Mouse (Mus musculus): ENCODE measurements around the gene Slc17a7. TPM values are rescaled to one million over a fixed set of nuclear protein-coding genes. Genes with fewer than 3 reads are reported as not detected.
"Not testable (repeated sequence)": the region's sequence is repeated elsewhere in the genome, so short reads cannot be mapped to it uniquely, and the experiment has no call there.

Gene Slc17a7
- polyA plus RNA-seq, 1 experiment from 2014 or later: 1.2 TPM

DNA sequence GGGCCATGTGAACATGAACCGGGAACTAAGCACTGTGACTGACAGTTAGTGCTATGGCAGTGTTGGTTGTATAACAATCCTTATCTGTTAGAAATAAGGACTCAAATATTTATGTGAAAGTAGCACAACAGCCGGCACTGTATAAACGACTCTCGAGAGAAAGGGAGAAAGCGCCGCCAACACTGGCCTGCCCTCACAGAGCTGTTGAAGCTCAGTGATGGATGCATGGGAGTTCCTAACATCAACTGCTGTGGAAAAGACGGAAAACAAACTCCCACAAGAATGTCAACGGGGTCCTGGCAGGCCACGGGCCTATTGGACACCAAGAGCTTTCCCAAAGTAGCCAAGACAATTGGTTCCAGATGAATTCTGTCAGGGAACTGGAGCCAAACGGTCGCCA is 12.4 kb upstream of the Slc17a7 start:
- peak overlapping the region; percentile 52; the same call in 1 of the 2 replicates for H3K27ac ChIP-seq
- 72% methylated on average over 11 of the region's 11 CpGs for WGBS
- H3K36me3 ChIP-seq (replicated peaks): peaks cover 20% of the 10 kb centered on the region
- H3K27me3 ChIP-seq (ENCODE audit: poor library complexity, severe bottlenecking): no peaks in the 10 kb centered on the region
- peaks cover 45% of the 10 kb centered on the region for H3K4me1 ChIP-seq
- H3K9me3 ChIP-seq: no peaks in the 10 kb centered on the region
- DNase-seq (ENCODE audit: extremely low spot score, low spot score): no peak
- H3K4me3 ChIP-seq: no peak overlapping the region

DNA sequence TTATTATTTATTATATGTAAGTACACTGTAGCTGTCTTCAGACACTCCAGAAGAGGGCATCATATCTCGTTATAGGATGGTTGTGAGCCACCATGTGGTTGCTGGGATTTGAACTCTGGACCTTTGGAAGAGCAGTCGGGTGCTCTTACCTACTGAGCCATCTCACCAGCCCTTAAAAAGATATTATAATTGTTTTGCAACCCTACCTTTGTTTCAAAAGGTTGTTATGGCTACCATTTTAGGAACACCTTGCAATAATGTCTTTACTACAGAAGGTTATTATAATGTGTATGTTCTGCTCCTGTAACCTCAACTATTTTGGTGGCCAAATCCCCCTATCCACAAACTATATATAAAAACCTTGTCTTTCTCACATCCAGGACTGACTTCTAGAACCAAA is 10.7 kb upstream of the Slc17a7 start:
- Histone ChIP-seq H3K36me3 (replicated peaks) (peaks cover 17% of the 10 kb centered on the region), H3K4me3 (peak overlapping the region; percentile 74; the same call in 1 of the 2 replicates), H3K4me1 (peaks cover 45% of the 10 kb centered on the region)
- DNase-seq (ENCODE audit: extremely low spot score, low spot score); H3K27ac ChIP-seq; H3K9me3 ChIP-seq; H3K27me3 ChIP-seq (ENCODE audit: poor library complexity, severe bottlenecking): not testable (repeated sequence)
- WGBS: 91% methylated on average over 2 of the region's 2 CpGs

DNA sequence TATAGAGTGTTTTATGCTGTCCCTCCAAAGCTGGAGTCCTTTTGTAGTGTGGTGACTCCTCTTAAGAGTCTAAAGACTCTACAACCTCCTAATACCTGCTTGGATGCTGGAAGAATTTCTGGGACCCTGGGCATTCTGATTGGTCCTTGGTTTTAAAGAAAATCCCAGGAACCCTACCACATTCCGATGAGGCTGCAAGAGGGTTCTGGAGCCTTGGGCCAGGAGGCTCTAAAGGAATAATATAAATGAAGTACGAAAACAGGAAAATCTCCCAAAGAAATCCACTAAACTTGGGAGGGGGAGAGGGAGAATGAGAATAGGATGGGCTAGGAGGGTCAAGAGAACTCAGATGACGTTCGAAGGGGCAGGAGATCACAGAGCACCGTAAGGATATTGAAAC is 10.2 kb upstream of the Slc17a7 start:
- Histone ChIP-seq H3K27me3 (ENCODE audit: poor library complexity, severe bottlenecking) (no peaks in the 10 kb centered on the region), H3K4me1 (peaks cover 45% of the 10 kb centered on the region), H3K4me3 (peak overlapping the region; percentile 74), H3K27ac (peak overlapping the region; percentile 98), H3K9me3 (no peaks in the 10 kb centered on the region), H3K36me3 (replicated peaks) (peaks cover 18% of the 10 kb centered on the region)
- no peak for DNase-seq (ENCODE audit: extremely low spot score, low spot score)
- 2% methylated on average over 5 of the region's 5 CpGs for WGBS

DNA sequence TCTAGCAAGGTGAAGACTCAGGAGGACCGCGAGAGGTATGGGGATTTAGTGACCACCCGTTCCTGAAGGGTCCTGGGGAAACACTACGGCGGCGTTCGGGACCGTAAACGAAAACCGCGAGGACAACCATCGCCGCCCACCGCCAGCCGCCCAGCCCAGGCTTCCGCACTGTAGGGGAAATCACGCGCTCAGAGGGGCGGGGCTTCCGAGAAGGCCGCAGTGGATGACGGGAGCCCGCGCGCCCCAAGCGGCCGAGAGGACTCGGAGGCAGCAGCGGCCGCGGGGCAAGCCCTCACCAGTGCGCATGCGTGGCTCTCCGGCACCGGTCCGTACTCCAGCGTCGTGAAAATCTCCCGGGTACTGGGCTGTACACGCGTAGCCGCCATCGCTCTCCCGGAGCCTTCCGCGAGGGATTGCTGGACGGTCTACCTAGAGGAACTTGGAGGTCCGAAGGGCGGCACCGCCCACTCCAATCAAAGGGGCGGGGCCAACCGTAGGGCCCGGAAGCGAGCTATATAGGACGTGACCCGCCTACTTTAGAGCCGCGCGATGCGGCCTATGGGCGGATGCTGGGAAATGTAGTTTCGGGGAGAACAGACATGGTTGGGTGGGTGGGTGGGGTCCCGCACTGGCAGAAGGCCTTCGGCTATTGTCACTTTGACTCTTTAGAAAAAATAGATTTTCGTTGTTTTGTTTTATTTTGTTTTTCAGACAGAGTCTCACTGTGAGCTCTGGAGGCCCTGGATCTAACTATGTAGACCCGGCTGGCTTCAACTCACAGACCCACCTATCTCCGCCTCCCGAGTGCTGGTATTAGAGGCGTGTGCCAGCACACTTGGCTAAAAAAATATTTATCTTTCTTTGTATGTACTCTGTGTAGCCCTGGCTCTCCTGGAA is 9.4 kb upstream of the Slc17a7 start, which contains the start of the genes Pih1d1 and Aldh16a1:
Pih1d1 (plus strand) TSS at position 208 of the 897 bp plus-strand sequence.
Aldh16a1 (minus strand) TSS at position 489 of the 897 bp plus-strand sequence.
- H3K4me3 ChIP-seq: peak within 1 kb of the TSS; percentile 74
- 6% methylated on average over 69 of the region's 69 CpGs for WGBS

DNA sequence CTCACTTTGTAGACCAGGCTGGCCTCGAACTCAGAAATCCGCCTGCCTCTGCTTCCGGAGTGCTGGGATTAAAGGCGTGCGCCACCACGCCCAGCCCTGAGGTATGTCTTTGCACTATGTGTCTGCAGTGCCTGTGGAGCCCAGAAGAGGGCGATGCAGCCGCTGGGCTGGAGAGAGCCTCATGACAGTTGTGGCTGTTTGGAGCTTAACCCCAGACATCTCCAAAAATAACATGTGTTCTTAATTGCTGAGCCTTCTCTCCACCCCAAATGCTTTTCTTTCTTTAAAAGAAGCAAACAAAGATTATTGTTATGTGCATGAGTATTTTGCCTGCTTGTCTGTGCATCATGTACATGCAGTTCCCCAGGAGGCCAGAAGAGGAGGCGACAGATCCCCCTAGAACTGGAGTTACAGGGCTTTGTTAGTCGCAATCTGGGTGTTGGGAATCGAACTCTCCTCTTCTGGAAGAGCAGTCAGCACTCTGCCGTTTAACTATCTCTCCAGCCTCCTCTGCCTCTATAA is 8.7 kb upstream of the Slc17a7 start:
- DNase-seq (ENCODE audit: extremely low spot score, low spot score): peak; percentile 44
- peaks cover 32% of the 10 kb centered on the region for H3K36me3 ChIP-seq (replicated peaks)
- no peaks in the 10 kb centered on the region for H3K27me3 ChIP-seq (ENCODE audit: poor library complexity, severe bottlenecking)
- peak overlapping the region; percentile 74 for H3K4me3 ChIP-seq
- WGBS: 79% methylated on average over 12 of the region's 12 CpGs
- H3K9me3 ChIP-seq: no peaks in the 10 kb centered on the region
- H3K27ac ChIP-seq: peak overlapping the region; percentile 98
- H3K4me1 ChIP-seq: peaks cover 36% of the 10 kb centered on the region

More for the DNA sequence above, 9.4 kb upstream of the Slc17a7 start, which contains the start of the genes Pih1d1 and Aldh16a1:
- Histone ChIP-seq H3K9me3 (no peaks in the 10 kb centered on the region), H3K4me1 (peaks cover 43% of the 10 kb centered on the region), H3K36me3 (replicated peaks) (peaks cover 25% of the 10 kb centered on the region), H3K27me3 (ENCODE audit: poor library complexity, severe bottlenecking) (no peaks in the 10 kb centered on the region), H3K27ac (peak within 1 kb of the TSS; percentile 98)
- DNase-seq (ENCODE audit: extremely low spot score, low spot score): peak; percentile 97

DNA sequence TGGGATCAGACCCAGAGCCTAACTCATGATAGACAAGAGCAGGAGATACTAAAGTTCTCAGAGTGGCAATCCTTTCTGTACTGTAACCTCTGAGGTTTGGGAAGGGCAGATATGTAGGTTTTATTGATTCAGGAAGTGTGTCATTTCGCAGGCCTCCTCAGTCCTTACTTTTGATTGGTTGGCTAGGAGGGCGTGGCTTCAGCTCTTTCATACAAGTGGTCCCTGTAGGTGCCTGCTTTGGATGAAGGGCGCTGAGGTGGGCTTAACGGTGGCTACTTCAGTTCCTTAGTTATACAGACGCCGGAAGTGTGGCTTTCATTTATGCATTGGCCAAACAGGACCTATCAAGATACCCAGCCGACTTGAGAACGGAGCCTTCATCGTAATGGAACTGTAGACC is 8.2 kb upstream of the Slc17a7 start:
- Histone ChIP-seq H3K4me1 (peaks cover 30% of the 10 kb centered on the region), H3K4me3 (no peak overlapping the region; the same call in 1 of the 2 replicates), H3K27ac (no peak overlapping the region), H3K27me3 (ENCODE audit: poor library complexity, severe bottlenecking) (no peaks in the 10 kb centered on the region), H3K36me3 (replicated peaks) (peaks cover 37% of the 10 kb centered on the region), H3K9me3 (no peaks in the 10 kb centered on the region)
- 85% methylated on average over 9 of the region's 9 CpGs for WGBS
- DNase-seq (ENCODE audit: extremely low spot score, low spot score): no peak

DNA sequence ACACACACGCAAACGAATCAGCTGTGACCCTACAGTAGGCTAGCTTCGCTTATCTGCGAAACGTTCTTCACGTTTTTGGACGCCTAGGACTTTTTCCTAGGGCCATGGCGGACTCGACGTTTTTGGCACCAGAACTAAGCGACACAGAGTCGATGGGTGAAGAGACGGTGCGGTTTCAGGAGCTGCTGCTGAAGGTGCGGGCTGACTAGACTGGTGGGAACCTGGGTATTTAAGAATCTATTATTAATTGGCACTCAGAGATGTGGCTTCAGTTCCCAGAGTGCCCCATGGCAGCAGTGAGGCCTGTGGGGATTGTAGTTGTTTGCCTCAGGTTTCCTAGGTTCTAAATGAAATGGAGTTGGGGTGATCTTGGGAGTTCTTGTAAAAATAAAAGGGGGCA is 7.5 kb upstream of the Slc17a7 start:
- Histone ChIP-seq H3K4me3 (no peak overlapping the region), H3K4me1 (peaks cover 24% of the 10 kb centered on the region), H3K9me3 (no peaks in the 10 kb centered on the region), H3K27ac (no peak overlapping the region), H3K36me3 (replicated peaks) (peaks cover 43% of the 10 kb centered on the region), H3K27me3 (ENCODE audit: poor library complexity, severe bottlenecking) (no peaks in the 10 kb centered on the region)
- WGBS: 93% methylated on average over 15 of the region's 15 CpGs
- no peak for DNase-seq (ENCODE audit: extremely low spot score, low spot score)

DNA sequence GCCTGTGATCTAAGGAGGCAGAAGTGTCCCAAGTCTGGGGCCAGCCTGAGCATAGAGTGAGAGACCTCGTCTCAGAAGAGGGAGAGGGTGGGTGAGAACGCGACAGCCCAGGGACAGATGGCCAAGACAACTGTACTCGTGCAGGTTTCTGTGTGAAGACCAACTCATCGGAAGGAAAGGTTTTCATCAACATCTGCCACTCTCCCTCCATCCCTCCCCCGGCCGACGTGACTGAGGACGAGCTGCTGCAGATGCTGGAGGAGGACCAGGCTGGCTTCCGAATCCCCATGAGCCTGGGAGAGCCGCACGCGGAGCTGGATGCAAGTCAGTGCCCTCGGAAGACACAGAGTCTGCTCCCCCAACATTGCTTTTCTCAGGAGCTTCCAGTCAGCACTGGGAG is 6.3 kb upstream of the Slc17a7 start:
- Histone ChIP-seq H3K27ac (no peak overlapping the region), H3K36me3 (replicated peaks) (peaks cover 44% of the 10 kb centered on the region), H3K27me3 (ENCODE audit: poor library complexity, severe bottlenecking) (peaks cover 3% of the 10 kb centered on the region), H3K4me3 (no peak overlapping the region), H3K9me3 (no peaks in the 10 kb centered on the region), H3K4me1 (peaks cover 29% of the 10 kb centered on the region)
- no peak for DNase-seq (ENCODE audit: extremely low spot score, low spot score)
- WGBS: 88% methylated on average over 14 of the region's 14 CpGs

DNA sequence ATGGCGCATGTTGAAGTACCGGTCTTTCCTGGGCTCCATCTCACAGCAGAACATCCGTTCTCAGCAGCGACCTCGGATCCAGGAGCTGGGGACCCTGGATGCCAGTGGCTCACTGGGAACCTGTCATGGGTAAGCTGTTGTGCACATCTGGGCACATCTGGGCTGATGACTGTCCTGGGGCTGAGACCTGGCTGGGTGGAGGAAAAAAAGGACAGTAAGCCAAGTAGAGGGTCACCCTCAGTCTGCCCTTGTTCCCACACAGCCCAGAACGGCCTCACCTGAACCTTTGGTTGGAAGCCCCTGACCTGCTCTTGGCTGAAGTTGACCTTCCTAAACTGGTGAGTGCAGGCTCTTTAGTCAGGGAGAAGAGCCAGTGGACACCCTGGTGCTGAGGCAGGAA is 4.8 kb upstream of the Slc17a7 start:
- WGBS: 92% methylated on average over 6 of the region's 6 CpGs
- DNase-seq (ENCODE audit: extremely low spot score, low spot score): no peak

DNA sequence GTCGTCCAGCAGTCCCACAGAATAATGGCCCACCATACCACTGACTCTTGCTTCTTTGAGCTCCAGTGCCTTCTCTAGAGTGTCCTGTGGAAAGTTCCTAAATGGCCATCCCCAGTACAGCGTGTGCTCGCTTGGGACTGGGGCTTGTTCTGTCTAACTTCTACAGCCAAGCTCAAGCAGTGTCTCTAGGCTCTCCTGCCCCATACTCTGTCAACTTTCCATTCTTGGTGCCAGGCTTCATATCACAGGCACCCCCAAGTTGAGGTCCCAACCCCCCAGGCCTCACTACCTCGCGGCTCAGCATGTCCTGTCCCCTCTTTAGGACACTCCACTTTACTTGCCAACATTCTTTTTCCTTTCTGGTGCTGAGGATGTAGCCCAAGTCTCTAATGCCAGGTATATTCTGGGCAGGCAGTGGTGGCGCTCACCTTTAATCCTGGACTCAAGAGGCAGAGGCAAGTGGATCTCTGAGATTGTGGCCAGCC is 3.4 kb upstream of the Slc17a7 start:
- Histone ChIP-seq H3K4me1 (peaks cover 29% of the 10 kb centered on the region), H3K27ac (no peak overlapping the region), H3K36me3 (replicated peaks) (peaks cover 44% of the 10 kb centered on the region), H3K4me3 (no peak overlapping the region), H3K9me3 (no peaks in the 10 kb centered on the region), H3K27me3 (ENCODE audit: poor library complexity, severe bottlenecking) (peaks cover 32% of the 10 kb centered on the region)
- 93% methylated on average over 6 of the region's 6 CpGs for WGBS
- no peak for DNase-seq (ENCODE audit: extremely low spot score, low spot score)

More for the DNA sequence above, 4.8 kb upstream of the Slc17a7 start:
- no peak overlapping the region for H3K4me3 ChIP-seq
- no peaks in the 10 kb centered on the region for H3K9me3 ChIP-seq
- H3K4me1 ChIP-seq: peaks cover 32% of the 10 kb centered on the region
- peaks cover 19% of the 10 kb centered on the region for H3K27me3 ChIP-seq (ENCODE audit: poor library complexity, severe bottlenecking)
- no peak overlapping the region for H3K27ac ChIP-seq
- peaks cover 44% of the 10 kb centered on the region for H3K36me3 ChIP-seq (replicated peaks)

DNA sequence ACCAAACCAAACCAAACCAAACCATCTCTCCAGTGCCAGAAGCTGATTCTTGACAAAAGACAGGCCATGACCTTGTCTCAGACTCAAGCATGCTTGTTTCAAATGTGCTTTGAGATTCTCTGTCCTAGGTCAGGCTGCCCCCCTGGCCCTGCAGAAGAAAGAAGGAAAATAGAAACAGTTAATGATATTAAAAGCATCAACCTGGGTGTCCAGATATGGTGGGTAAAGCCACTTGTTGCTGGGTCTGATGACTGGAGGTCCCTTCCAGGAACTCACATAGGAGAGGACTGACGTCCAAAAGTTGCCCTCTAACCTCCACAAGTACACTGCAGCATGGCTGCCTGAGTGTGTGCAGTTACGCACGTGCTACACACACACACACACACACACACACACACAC is 2.9 kb upstream of the Slc17a7 start:
- 95% methylated on average over 3 of the region's 3 CpGs for WGBS
- Histone ChIP-seq H3K36me3 (replicated peaks) (peaks cover 44% of the 10 kb centered on the region), H3K27ac (no peak overlapping the region), H3K27me3 (ENCODE audit: poor library complexity, severe bottlenecking) (peaks cover 37% of the 10 kb centered on the region), H3K9me3 (no peaks in the 10 kb centered on the region), H3K4me1 (peaks cover 26% of the 10 kb centered on the region), H3K4me3 (no peak overlapping the region)
- DNase-seq (ENCODE audit: extremely low spot score, low spot score): no peak

DNA sequence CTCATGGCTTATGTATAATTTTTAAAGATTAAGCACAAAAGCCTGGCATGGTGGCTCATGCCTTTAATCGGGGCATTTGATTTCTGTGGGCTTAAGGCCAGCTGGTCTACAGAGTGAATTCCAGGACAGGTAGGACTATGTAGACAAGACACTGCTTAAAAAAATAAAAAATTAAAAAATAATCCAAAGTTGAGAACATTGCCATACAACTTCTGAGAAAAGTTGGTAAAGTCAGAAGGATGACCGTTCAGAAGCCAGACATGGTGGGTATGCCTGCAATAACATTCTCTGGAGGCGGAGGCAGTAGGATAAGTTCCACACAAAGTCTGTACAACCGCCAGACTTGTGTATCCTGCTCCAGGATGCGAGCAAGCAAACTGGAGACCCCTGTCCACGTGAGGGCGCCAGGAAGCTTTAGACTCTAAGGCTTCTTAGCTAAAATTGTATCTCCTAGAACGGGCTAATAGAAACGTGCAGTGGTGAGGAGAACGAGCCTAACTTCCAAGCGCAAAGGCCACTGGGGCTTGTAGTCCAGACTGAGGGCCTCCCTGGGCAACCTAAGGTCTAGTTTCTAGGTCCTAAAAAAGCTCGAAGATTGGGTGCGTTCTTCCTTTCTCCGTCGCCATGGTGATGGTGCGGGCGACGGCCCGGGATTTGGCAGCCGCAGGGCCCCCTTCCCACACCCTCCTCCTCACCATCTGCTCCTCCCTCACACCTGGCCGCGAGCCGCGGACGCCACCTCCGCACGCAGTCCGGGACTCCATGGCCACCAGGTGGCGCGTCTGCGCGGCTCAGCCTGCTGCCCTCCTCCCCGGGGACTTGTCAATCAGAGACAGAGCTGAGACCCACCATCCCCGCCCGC is 1.9 kb upstream of the Slc17a7 start:
- H3K4me1 ChIP-seq: peaks cover 26% of the 10 kb centered on the region
- H3K27ac ChIP-seq: peak overlapping the region; percentile 78
- peaks cover 41% of the 10 kb centered on the region for H3K36me3 ChIP-seq (replicated peaks)
- peaks cover 2% of the 10 kb centered on the region; the same call in 1 of the 2 replicates for H3K9me3 ChIP-seq
- peak; percentile 89 for DNase-seq (ENCODE audit: extremely low spot score, low spot score)
- 5% methylated on average over 35 of the region's 35 CpGs for WGBS
- H3K27me3 ChIP-seq (ENCODE audit: poor library complexity, severe bottlenecking): peaks cover 47% of the 10 kb centered on the region
- H3K4me3 ChIP-seq: peak overlapping the region; percentile 55
